Mouse (Mus musculus): ENCODE measurements at regions not wholly inside any gene's neighbourhood (a gene's known extent, or its start where the extent isn't known, plus 50 kb on each side); places are given as distances from the start of the nearest gene placed in this dataset.
A peak's percentile ranks its signal among the peaks of the same experiment; 100 is the strongest.

DNA sequence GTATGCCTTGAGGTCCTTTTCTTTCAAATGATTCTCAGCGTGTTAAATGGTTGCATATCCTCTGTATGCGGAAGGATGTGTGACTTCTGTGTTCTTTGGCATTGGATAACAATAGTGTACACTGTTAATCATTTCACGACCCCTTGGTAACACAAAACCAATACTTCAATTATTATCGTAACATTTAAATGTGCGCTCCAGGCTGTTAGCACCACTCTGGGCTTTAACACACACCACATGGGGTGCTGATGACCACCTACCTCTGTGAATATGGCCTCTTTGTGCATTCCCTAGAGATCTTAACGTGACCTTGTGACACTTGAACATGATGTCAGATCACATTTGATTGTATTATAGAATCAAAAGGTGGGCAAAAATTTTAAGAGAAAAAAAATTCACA is 80.2 kb upstream of the Csnka2ip start:
- no peak for DNase-seq

DNA sequence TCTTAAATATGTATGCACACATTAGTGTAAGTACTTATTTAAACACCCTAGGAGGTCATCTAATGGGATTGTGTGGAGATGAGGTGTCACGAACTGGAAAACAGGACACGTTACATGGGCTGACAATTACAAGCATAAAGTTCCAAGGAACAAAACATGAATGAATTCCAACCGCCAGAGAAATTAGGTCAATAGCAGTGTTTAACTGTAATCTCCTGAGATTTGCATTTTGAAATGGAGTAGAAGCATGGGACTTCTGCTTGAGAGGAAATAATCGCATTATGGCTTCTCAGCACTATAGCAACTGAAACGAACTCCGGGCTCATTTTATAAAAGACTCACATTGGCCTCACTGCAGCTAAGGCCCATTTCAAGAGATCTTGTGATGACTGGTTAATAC is 79.7 kb upstream of the Csnka2ip start:
- DNase-seq = peak; percentile 89

DNA sequence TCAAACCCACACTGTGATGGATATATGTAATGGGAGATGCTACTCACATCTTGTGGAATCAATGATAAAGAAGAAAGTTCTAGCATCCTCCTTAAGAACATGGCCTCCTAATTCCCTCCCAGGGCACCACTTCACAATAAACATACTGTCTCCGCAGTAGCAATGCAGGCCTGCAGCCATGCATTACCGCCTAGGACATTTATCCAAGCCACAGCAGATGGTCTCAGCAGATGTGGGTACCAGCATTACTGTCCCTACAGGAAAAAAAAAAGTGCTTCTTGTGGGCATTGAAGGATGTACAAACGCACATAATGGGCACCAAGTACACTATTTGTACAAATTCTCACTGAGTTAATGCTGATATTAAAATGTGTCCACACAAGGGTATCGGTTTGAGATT is 78.6 kb upstream of the Csnka2ip start:
- peak; percentile 49 for DNase-seq

DNA sequence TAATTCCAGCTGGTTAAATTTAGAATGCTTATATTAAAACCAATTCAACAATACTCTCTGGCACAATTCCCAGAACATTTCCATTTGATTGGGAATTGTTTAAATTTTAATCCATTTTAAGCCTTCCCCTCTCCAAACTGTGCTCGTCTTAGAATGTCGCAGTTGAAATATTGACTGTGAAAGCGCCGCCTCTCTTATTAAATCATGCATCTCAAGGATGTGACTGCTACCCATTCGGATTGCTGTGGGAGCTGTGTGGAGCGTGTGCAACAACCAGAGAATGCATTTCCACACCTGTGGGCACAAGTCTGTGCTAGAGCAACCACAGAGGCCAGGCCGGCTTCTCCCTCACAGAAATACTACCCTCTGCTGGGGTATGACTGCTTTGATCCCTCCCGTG is 75.1 kb upstream of the Csnka2ip start:
- DNase-seq = peak; percentile 7

DNA sequence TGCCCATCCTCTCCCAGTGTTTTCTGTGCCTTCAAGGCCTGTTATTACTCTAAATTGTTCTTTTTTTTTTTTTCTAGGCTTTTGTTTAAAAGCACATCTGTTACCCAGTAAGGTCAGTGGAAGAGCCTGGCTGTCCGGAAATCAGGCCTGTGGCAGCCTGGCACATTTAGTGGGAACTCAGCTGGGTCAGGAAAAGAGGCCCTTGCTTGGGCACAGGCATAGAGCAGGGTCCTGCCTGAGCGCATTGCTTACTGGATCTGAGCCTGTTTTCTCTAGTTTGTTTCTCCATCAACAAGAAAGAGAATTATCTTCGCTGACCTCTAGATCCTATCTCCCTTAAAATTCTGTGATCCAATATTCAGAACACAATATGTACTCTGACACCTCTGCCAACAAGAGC is 74.7 kb upstream of the Csnka2ip start:
- DNase-seq = peak; percentile 19

DNA sequence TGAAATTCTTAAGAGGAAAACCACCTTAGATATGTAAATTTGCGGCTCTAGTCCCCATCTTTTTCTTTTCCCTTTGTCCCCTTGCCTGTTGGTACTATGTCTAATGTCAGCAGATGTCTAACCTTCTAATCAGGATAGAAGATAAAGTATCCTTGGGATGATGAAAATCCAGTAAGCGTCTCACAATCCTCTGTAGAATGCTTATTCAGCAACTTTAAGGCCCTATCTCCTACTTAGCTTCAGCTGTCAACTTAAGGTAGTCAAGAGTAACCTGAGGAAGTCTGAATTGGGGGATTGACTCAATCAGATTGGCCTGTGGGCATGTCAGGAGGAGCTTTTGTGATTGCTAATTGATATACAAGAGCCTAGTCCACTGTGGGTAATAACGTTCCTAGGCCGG is 64.7 kb upstream of the Csnka2ip start:
- no peak for DNase-seq

Measured in retina, postnatal 1 day (tissue).